Mouse (Mus musculus): ENCODE measurements at regions not wholly inside any gene's neighbourhood (a gene's known extent, or its start where the extent isn't known, plus 50 kb on each side); places are given as distances from the start of the nearest gene placed in this dataset.
"Not testable (repeated sequence)": the region's sequence is repeated elsewhere in the genome, so short reads cannot be mapped to it uniquely, and the experiment has no call there.

- intact Hi-C loops (cut with DNase I) = not testable (repeated sequence)
- DNase-seq = peak in 1 of 2 experiments; percentile 4
Observed at GRCm38 (mm10) chr3:44646600-44646999, 731.6 kb upstream of the Pcdh10 start.

GRCm38 (mm10) chr3:44696354-44696753 is 681.8 kb upstream of the Pcdh10 start:
- intact Hi-C loops (cut with DNase I) = no loop called here
- DNase-seq = no peak

- intact Hi-C loops (cut with DNase I) = no loop called here
- no peak for DNase-seq
Observed at GRCm38 (mm10) chr3:44697000-44697681, 681.1 kb upstream of the Pcdh10 start.

- no peak for DNase-seq
- intact Hi-C loops (cut with DNase I) = no loop called here
Observed at GRCm38 (mm10) chr3:44701125-44701524, 677.1 kb upstream of the Pcdh10 start.

GRCm38 (mm10) chr3:44705666-44706065 is 672.5 kb upstream of the Pcdh10 start:
- intact Hi-C loops (cut with DNase I) = no loop called here
- no peak for DNase-seq

GRCm38 (mm10) chr3:44715463-44715862 is 662.7 kb upstream of the Pcdh10 start:
- intact Hi-C loops (cut with DNase I) = no loop called here
- DNase-seq = no peak

Measured in gastrocnemius, postnatal 36 days (tissue).